Mouse (Mus musculus) midbrain, postnatal 0 days (tissue): Measurements from ENCODE around the gene Catsperg2. TPM values are rescaled to one million over a fixed set of nuclear protein-coding genes. Genes with fewer than 3 reads are reported as not detected.

Experiments
- ATAC-seq: fragments of 200-750 bp; cut with Nextera tagmentation; 2 replicates; pipeline ENCODE4 v1.8.0; 2017; ENCODE audit warnings: moderate number of reproducible peaks, mild to moderate bottlenecking, moderate TSS enrichment, moderate library complexity; ENCODE audit not compliant: low FRiP score
- DNase-seq: peaks from one replicate; pipeline ENCODE4 v3.0.0-alpha.2; 2015; ENCODE audit warnings: low spot score
- H3K27ac ChIP-seq: fragments of 300-500 bp; sonication (generic); 2 replicates; pipeline ENCODE4 v1.5.1; 2014; ENCODE audit warnings: low read depth, mild to moderate bottlenecking, low read length, mixed read lengths
- H3K27me3 ChIP-seq: fragments of 300-500 bp; sonication (generic); 2 replicates; pipeline ENCODE4 v1.6.1; 2014; ENCODE audit warnings: low read length, control low read depth, mixed read lengths; ENCODE audit not compliant: insufficient read depth
- H3K36me3 ChIP-seq: fragments of 300-500 bp; sonication (generic); 2 replicates; pipeline ENCODE4 v1.6.1; 2014; ENCODE audit warnings: low read length, control low read depth, mixed read lengths; ENCODE audit not compliant: insufficient read depth
- H3K4me1 ChIP-seq: fragments of 300-500 bp; sonication (generic); 2 replicates; pipeline ENCODE4 v1.6.1; 2014; ENCODE audit warnings: mild to moderate bottlenecking, control low read depth, antibody characterized with exemption, low read length, mixed read lengths; ENCODE audit not compliant: insufficient read depth
- H3K4me2 ChIP-seq: fragments of 300-500 bp; sonication (generic); 2 replicates; pipeline ENCODE4 v1.6.1; 2014; ENCODE audit warnings: low read depth, mild to moderate bottlenecking, low read length, mixed read lengths; ENCODE audit not compliant: poor library complexity, severe bottlenecking
- H3K4me3 ChIP-seq: fragments of 300-500 bp; sonication (generic); 2 replicates; pipeline ENCODE4 v1.5.1; 2014; ENCODE audit warnings: low read depth, mild to moderate bottlenecking, low read length, moderate library complexity
- H3K9ac ChIP-seq: fragments of 300-500 bp; sonication (generic); replicated peaks from 2 replicates; pipeline ENCODE4 v1.6.1; 2014; ENCODE audit warnings: mild to moderate bottlenecking, low read length, moderate library complexity, mixed read lengths; ENCODE audit not compliant: poor library complexity, severe bottlenecking
- H3K9me3 ChIP-seq: fragments of 300-500 bp; sonication (generic); 2 replicates; pipeline ENCODE4 v1.6.1; 2016; ENCODE audit warnings: low read length, control low read depth
- CTCF ChIP-seq: IDR thresholded peaks from 2 replicates; pipeline ENCODE4 v1.5.1; 2016; ENCODE audit warnings: antibody characterized with exemption, mild to moderate bottlenecking
- WGBS: fragments of 180-500 bp; shearing (Covaris S2); extraction: QIAGEN DNeasy Blood & Tissue Kit; methylation state at CpG from one replicate; pipeline ENCODE4 v1.1.7; 2014; 5-methylcytosine and 5-hydroxymethylcytosine counted together
- microRNA counts: library from miRNA; unstranded; fragments of <30 nt; microRNA quantifications from one replicate; lab custom pipeline; 2015
- microRNA-seq: library from miRNA; unstranded; fragments of <30 nt; microRNA quantifications from one replicate; pipeline ENCODE4, GENCODE M21; 2016; ENCODE audit warnings: borderline number of aligned reads
- polyA plus RNA-seq: library from polyadenylated mRNA; unstranded; fragments of >200 nt; fragmentation: Nextera tagmentation; extraction: Ambion mirVana; gene quantifications from 2 replicates; pipeline ENCODE4 v1.2.1, GENCODE M21; 2015
- total RNA-seq: library from RNA; depleted of rRNA; stranded (reverse); fragments of >200 nt; gene quantifications from 2 replicates; pipeline ENCODE4 v1.2.3, GENCODE M21; 2014; rRNA removed

The Catsperg2 gene
- total and polyA plus RNA-seq, 2 experiments from 2014 or later: 0.41 to 0.99 TPM

DNA sequence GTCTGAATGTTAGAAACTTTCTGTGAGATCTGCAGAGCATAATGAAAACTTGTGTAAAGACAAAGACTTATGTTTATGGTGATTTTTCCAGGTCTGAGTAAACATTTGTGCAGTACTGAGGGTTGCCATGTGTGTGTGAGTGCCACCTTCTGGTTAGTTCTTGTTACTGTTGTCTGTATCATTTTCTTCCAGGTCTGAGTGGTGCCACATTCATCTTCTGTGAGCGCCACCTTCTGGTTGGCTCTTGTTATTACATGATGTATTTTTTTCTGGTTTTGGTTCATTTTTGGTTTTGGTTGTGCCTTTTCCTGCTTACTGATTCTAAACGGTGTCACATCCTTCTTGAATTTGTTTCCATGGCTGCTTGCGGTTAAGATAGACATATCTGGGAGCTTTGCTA lies 45.0 kb downstream of the Catsperg2 start:
- 60% methylated on average over 3 of the region's 3 CpGs for WGBS
- peak; percentile 67 for DNase-seq
- no peak overlapping the region for H3K27ac ChIP-seq
- no peaks in the 10 kb centered on the region for H3K36me3 ChIP-seq
- no peak overlapping the region for H3K4me2 ChIP-seq
- TF ChIP-seq CTCF: peak; percentile 76
- no peaks in the 10 kb centered on the region for H3K4me1 ChIP-seq
- ATAC-seq: no peak
- H3K27me3 ChIP-seq: no peaks in the 10 kb centered on the region
- no peaks in the 10 kb centered on the region for H3K9me3 ChIP-seq
- H3K9ac ChIP-seq: no peak overlapping the region
- H3K4me3 ChIP-seq: no peak overlapping the region

MicroRNAs within 50 kb of the gene (microRNA counts, 519-probe panel; counts per million panel counts)
- microRNA mmu-miR-1964 (lab: Ali Mortazavi, UCI): 528 counts per million, percentile 58 among the panel's probes with 10 or more counts

Small RNAs within 50 kb of the gene (microRNA-seq; reads per million reads assigned to microRNA genes)
- 2.3 reads per million for gene Mir1964

Other genes starting within 250 kb of the Catsperg2 start
- gene Sipa1l3, start 208.4 kb downstream of the Catsperg2 start, total RNA-seq: 72.8 and 80.7 TPM in 2 replicates
- gene Sipa1l3, start 208.4 kb downstream of the Catsperg2 start, polyA plus RNA-seq: 12.9 and 13.9 TPM in 2 replicates
- gene Zfp84, start 41.5 kb upstream of the Catsperg2 start, total RNA-seq: 11.8 and 13.9 TPM in 2 replicates
- 5.9 and 6.8 TPM in 2 replicates for gene Zfp84, start 41.5 kb upstream of the Catsperg2 start, polyA plus RNA-seq
- gene Zfp30, start 57.0 kb upstream of the Catsperg2 start, total RNA-seq: 11.5 and 12.2 TPM in 2 replicates
- gene Zfp30, start 57.0 kb upstream of the Catsperg2 start, polyA plus RNA-seq: 12.5 and 13.2 TPM in 2 replicates
- 10.7 and 16.3 TPM in 2 replicates for gene Zfp790, start 89.1 kb upstream of the Catsperg2 start, total RNA-seq
- gene Zfp790, start 89.1 kb upstream of the Catsperg2 start, polyA plus RNA-seq: 11.7 and 11.9 TPM in 2 replicates
- 11.7 and 12.3 TPM in 2 replicates for gene Zfp940, start 126.6 kb upstream of the Catsperg2 start, total RNA-seq
- gene Zfp940, start 126.6 kb upstream of the Catsperg2 start, polyA plus RNA-seq: 12.7 and 13.1 TPM in 2 replicates
- 20.4 and 24.5 TPM in 2 replicates for gene Zfp420, start 132.9 kb upstream of the Catsperg2 start, total RNA-seq
- gene Zfp420, start 132.9 kb upstream of the Catsperg2 start, polyA plus RNA-seq: 14.7 and 16.2 TPM in 2 replicates
- 15.7 and 18.0 TPM in 2 replicates for gene Zfp27, start 179.5 kb upstream of the Catsperg2 start, total RNA-seq
- 7.9 and 8.5 TPM in 2 replicates for gene Zfp27, start 179.5 kb upstream of the Catsperg2 start, polyA plus RNA-seq
- gene Zfp383, start 181.2 kb upstream of the Catsperg2 start, total RNA-seq: 6.6 and 7.9 TPM in 2 replicates
- 5.4 and 5.8 TPM in 2 replicates for gene Zfp383, start 181.2 kb upstream of the Catsperg2 start, polyA plus RNA-seq
- 12.8 and 13.3 TPM in 2 replicates for gene Zfp74, start 227.1 kb upstream of the Catsperg2 start, total RNA-seq
- gene Zfp74, start 227.1 kb upstream of the Catsperg2 start, polyA plus RNA-seq: 15.9 and 17.1 TPM in 2 replicates